Mouse (Mus musculus) lung, postnatal 0 days (tissue): ENCODE measurements around the gene Fgd2. TPM values are rescaled to one million over a fixed set of nuclear protein-coding genes. Genes with fewer than 3 reads are reported as not detected.
A peak's percentile ranks its signal among the peaks of the same experiment; 100 is the strongest.

ENCODE experiments used
- ATAC-seq: fragments of 200-750 bp; cut with Nextera tagmentation; 2 replicates; pipeline ENCODE4 v1.8.0; 2017; ENCODE audit warnings: moderate library complexity
- DNase-seq: peaks from one replicate; pipeline ENCODE4 v3.0.0-alpha.2; 2016; ENCODE audit warnings: low spot score
- H3K27ac ChIP-seq: fragments of 300-500 bp; sonication (generic); 2 replicates; pipeline ENCODE4 v1.5.1; 2014; ENCODE audit warnings: antibody characterized with exemption, mild to moderate bottlenecking, low read length, mixed read lengths
- H3K27me3 ChIP-seq: fragments of 300-500 bp; sonication (generic); replicated peaks from 2 replicates; pipeline ENCODE4 v1.6.1; 2014; ENCODE audit warnings: low read length, mixed read lengths; ENCODE audit not compliant: insufficient read depth
- H3K36me3 ChIP-seq: fragments of 300-500 bp; sonication (generic); 2 replicates; pipeline ENCODE4 v1.6.1; 2014; ENCODE audit warnings: low read length, mixed read lengths; ENCODE audit not compliant: insufficient read depth
- H3K4me1 ChIP-seq: fragments of 300-500 bp; sonication (generic); 2 replicates; pipeline ENCODE4 v1.6.1; 2014; ENCODE audit warnings: antibody characterized with exemption, low read depth, low read length, mixed read lengths; ENCODE audit not compliant: insufficient read depth
- H3K4me2 ChIP-seq: fragments of 300-500 bp; sonication (generic); replicated peaks from 2 replicates; pipeline ENCODE4 v1.6.1; 2014; ENCODE audit warnings: low read depth, mild to moderate bottlenecking, low read length, moderate library complexity, mixed read lengths
- H3K4me3 ChIP-seq: fragments of 300-500 bp; sonication (generic); 2 replicates; pipeline ENCODE4 v1.5.1; 2014; ENCODE audit warnings: low read depth, low read length
- H3K9ac ChIP-seq: fragments of 300-500 bp; sonication (generic); replicated peaks from 2 replicates; pipeline ENCODE4 v1.6.1; 2014; ENCODE audit warnings: low read depth, mild to moderate bottlenecking
- H3K9me3 ChIP-seq: fragments of 300-500 bp; sonication (generic); 2 replicates; pipeline ENCODE4 v1.6.1; 2016; ENCODE audit warnings: low read length, mixed read lengths
- CTCF ChIP-seq: IDR thresholded peaks from 2 replicates; pipeline ENCODE4 v1.5.1; 2016; ENCODE audit warnings: antibody characterized with exemption, mild to moderate bottlenecking
- EP300 ChIP-seq: IDR thresholded peaks from 2 replicates; pipeline ENCODE4 v1.6.1; 2016; ENCODE audit warnings: antibody characterized with exemption, mild to moderate bottlenecking, control low read depth
- WGBS: fragments of 180-500 bp; shearing (Covaris S2); extraction: QIAGEN DNeasy Blood & Tissue Kit; methylation state at CpG from one replicate; pipeline ENCODE4 v1.1.7; 2014; 5-methylcytosine and 5-hydroxymethylcytosine counted together
- polyA plus RNA-seq: library from polyadenylated mRNA; unstranded; fragments of >200 nt; fragmentation: Nextera tagmentation; extraction: Ambion mirVana; gene quantifications from 2 replicates; pipeline ENCODE4 v1.2.1, GENCODE M21; 2015

Fgd2 gene
- polyA plus RNA-seq, 1 experiment from 2014 or later: 11.9 TPM

GRCm38 (mm10) chr17:29318731-29319250 is 41.9 kb upstream of the Fgd2 start:
- no peak overlapping the region for H3K27ac ChIP-seq
- no peaks in the 10 kb centered on the region for H3K36me3 ChIP-seq
- DNase-seq (peak; percentile 32), ATAC-seq (no peak)
- no peaks in the 10 kb centered on the region; the same call in 1 of the 2 replicates for H3K27me3 ChIP-seq
- WGBS: 40% methylated on average over 5 of the region's 6 CpGs
- H3K4me1 ChIP-seq: no peaks in the 10 kb centered on the region
- TF ChIP-seq EP300 (no peak), CTCF (no peak)
- no peak overlapping the region for H3K4me3 ChIP-seq
- no peak overlapping the region for H3K9ac ChIP-seq
- no peaks in the 10 kb centered on the region for H3K9me3 ChIP-seq
- H3K4me2 ChIP-seq: no peak overlapping the region

GRCm38 (mm10) chr17:29319476-29319875 is 41.2 kb upstream of the Fgd2 start:
- H3K9ac ChIP-seq: no peak overlapping the region
- no peaks in the 10 kb centered on the region for H3K4me1 ChIP-seq
- TF ChIP-seq EP300 (no peak), CTCF (no peak)
- no peak overlapping the region for H3K4me2 ChIP-seq
- no peak for ATAC-seq
- H3K36me3 ChIP-seq: no peaks in the 10 kb centered on the region
- no peak for DNase-seq
- no peak overlapping the region for H3K4me3 ChIP-seq
- H3K9me3 ChIP-seq: no peaks in the 10 kb centered on the region
- no peaks in the 10 kb centered on the region; the same call in 1 of the 2 replicates for H3K27me3 ChIP-seq
- H3K27ac ChIP-seq: no peak overlapping the region
- WGBS: 82% methylated on average over 7 of the region's 7 CpGs

- DNase-seq (no peak), ATAC-seq (no peak)
- no peaks in the 10 kb centered on the region for H3K9me3 ChIP-seq
- WGBS: 48% methylated on average over 8 of the region's 8 CpGs
- H3K27me3 ChIP-seq: no peaks in the 10 kb centered on the region; the same call in 1 of the 2 replicates
- no peak overlapping the region for H3K4me3 ChIP-seq
- no peaks in the 10 kb centered on the region for H3K4me1 ChIP-seq
- no peak overlapping the region for H3K27ac ChIP-seq
- H3K36me3 ChIP-seq: no peaks in the 10 kb centered on the region
- TF ChIP-seq EP300: no peak
- peak; percentile 6; the same call in 1 of the 2 replicates for TF ChIP-seq CTCF
- H3K4me2 ChIP-seq: no peak overlapping the region
- H3K9ac ChIP-seq: no peak overlapping the region
Observed at GRCm38 (mm10) chr17:29319881-29320639, 40.7 kb upstream of the Fgd2 start.

- Histone ChIP-seq H3K27ac (no peak overlapping the region), H3K27me3 (no peaks in the 10 kb centered on the region; the same call in 1 of the 2 replicates), H3K4me2 (0 out of 2 replicates have a peak overlapping the region, but pooled peaks have one; percentile 30), H3K36me3 (no peaks in the 10 kb centered on the region), H3K9me3 (no peaks in the 10 kb centered on the region), H3K9ac (no peak overlapping the region), H3K4me3 (no peak overlapping the region), H3K4me1 (no peaks in the 10 kb centered on the region; the same call in 1 of the 2 replicates)
- peak; percentile 56 for ATAC-seq
- no peak for TF ChIP-seq EP300
- TF ChIP-seq CTCF: no peak
- DNase-seq: peak; percentile 30
- 34% methylated on average over 41 of the region's 41 CpGs for WGBS
Observed at GRCm38 (mm10) chr17:29321765-29322602, 38.7 kb upstream of the Fgd2 start.

- 0 out of 2 replicates have a peak overlapping the region, but pooled peaks have one; percentile 30 for H3K4me2 ChIP-seq
- H3K27me3 ChIP-seq: no peaks in the 10 kb centered on the region; the same call in 1 of the 2 replicates
- DNase-seq: peak; percentile 87
- H3K9ac ChIP-seq: no peak overlapping the region
- no peak overlapping the region for H3K4me3 ChIP-seq
- peak; percentile 95 for ATAC-seq
- H3K9me3 ChIP-seq: no peaks in the 10 kb centered on the region
- no peak overlapping the region for H3K27ac ChIP-seq
- TF ChIP-seq EP300: no peak; the same call in 1 of the 2 replicates
- TF ChIP-seq CTCF: no peak
- H3K36me3 ChIP-seq: no peaks in the 10 kb centered on the region
- no peaks in the 10 kb centered on the region; the same call in 1 of the 2 replicates for H3K4me1 ChIP-seq
- WGBS: 23% methylated on average over 18 of the region's 18 CpGs
Observed at GRCm38 (mm10) chr17:29322603-29322962, 38.1 kb upstream of the Fgd2 start.

- no peak overlapping the region for H3K9ac ChIP-seq
- DNase-seq (no peak), ATAC-seq (no peak)
- no peak overlapping the region for H3K27ac ChIP-seq
- H3K27me3 ChIP-seq: no peaks in the 10 kb centered on the region; the same call in 1 of the 2 replicates
- H3K36me3 ChIP-seq: no peaks in the 10 kb centered on the region
- H3K9me3 ChIP-seq: no peaks in the 10 kb centered on the region
- no peak overlapping the region for H3K4me2 ChIP-seq
- WGBS: 88% methylated on average over 3 of the region's 3 CpGs
- TF ChIP-seq EP300: no peak
- no peak for TF ChIP-seq CTCF
- no peaks in the 10 kb centered on the region; the same call in 1 of the 2 replicates for H3K4me1 ChIP-seq
- no peak overlapping the region for H3K4me3 ChIP-seq
Observed at GRCm38 (mm10) chr17:29323625-29324024, 37.1 kb upstream of the Fgd2 start.
